Mouse (Mus musculus): Measurements from ENCODE around the gene Rexo5. TPM values are rescaled to one million over a fixed set of nuclear protein-coding genes. Genes with fewer than 3 reads are reported as not detected.

Rexo5 gene
- polyA plus RNA-seq, 1 experiment, result 31.4 TPM

- no peak overlapping the region for H3K27ac ChIP-seq (ENCODE audit: insufficient read depth, low read length)
- H3K4me3 ChIP-seq (ENCODE audit: low read depth, low read length), result no peak overlapping the region
- no peaks in the 10 kb centered on the region for H3K9me3 ChIP-seq (replicated peaks; ENCODE audit: control insufficient read depth, insufficient read depth, low read length, poor library complexity, severe bottlenecking)
- no peak overlapping the region for H3K9ac ChIP-seq (ENCODE audit: low read depth, poor library complexity, severe bottlenecking)
- H3K4me1 ChIP-seq (ENCODE audit: control insufficient read depth, insufficient read depth, low read length), result no peaks in the 10 kb centered on the region
- H3K27me3 ChIP-seq (ENCODE audit: control insufficient read depth, insufficient read depth, low read length, poor library complexity, severe bottlenecking), result no peaks in the 10 kb centered on the region
- no peaks in the 10 kb centered on the region; the same call in 1 of the 2 replicates for H3K36me3 ChIP-seq (ENCODE audit: control insufficient read depth, insufficient read depth, low read length, poor library complexity, severe bottlenecking)
- TF ChIP-seq CTCF (IDR thresholded peaks at IDR 0.05; ENCODE audit: low read depth, low read length) (no peak), POLR2A (IDR thresholded peaks at IDR 0.05; ENCODE audit: insufficient read depth, low read length) (no peak), EP300 (IDR thresholded peaks at IDR 0.05; ENCODE audit: insufficient read depth, low read depth, low read length) (no peak)
Measured at GRCm38 (mm10) chr7:119879171-119879570, 85.4 kb downstream of the Rexo5 start.

DNA sequence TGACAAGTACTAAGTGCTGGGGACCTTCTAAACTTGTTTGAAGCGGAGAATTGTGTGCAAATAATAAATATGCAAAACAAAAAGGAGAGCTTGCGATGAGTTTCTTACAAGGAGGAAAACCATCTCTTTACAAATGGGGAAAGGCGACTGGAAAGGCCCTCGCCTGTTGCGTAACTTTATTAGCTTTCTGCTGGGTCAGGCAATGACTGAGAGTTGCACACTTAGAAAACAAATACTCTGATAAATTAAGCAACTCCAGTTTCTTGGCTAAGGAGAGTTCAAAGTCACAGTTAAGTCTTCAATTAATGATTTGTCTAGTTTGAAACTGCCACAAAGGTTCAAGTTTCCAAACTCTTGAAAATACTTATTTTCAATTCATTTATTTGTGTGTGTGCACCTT is 86.5 kb downstream of the Rexo5 start:
- no peak overlapping the region for H3K9ac ChIP-seq (ENCODE audit: low read depth, poor library complexity, severe bottlenecking)
- no peaks in the 10 kb centered on the region; the same call in 1 of the 2 replicates for H3K36me3 ChIP-seq (ENCODE audit: control insufficient read depth, insufficient read depth, low read length, poor library complexity, severe bottlenecking)
- no peak overlapping the region for H3K4me3 ChIP-seq (ENCODE audit: low read depth, low read length)
- no peaks in the 10 kb centered on the region for H3K27me3 ChIP-seq (ENCODE audit: control insufficient read depth, insufficient read depth, low read length, poor library complexity, severe bottlenecking)
- no peak overlapping the region for H3K27ac ChIP-seq (ENCODE audit: insufficient read depth, low read length)
- H3K9me3 ChIP-seq (replicated peaks; ENCODE audit: control insufficient read depth, insufficient read depth, low read length, poor library complexity, severe bottlenecking), result no peaks in the 10 kb centered on the region
- no peaks in the 10 kb centered on the region for H3K4me1 ChIP-seq (ENCODE audit: control insufficient read depth, insufficient read depth, low read length)
- TF ChIP-seq EP300 (IDR thresholded peaks at IDR 0.05; ENCODE audit: insufficient read depth, low read depth, low read length) (no peak), POLR2A (IDR thresholded peaks at IDR 0.05; ENCODE audit: insufficient read depth, low read length) (no peak), CTCF (IDR thresholded peaks at IDR 0.05; ENCODE audit: low read depth, low read length) (no peak)

- no peak for TF ChIP-seq EP300 (IDR thresholded peaks at IDR 0.05; ENCODE audit: insufficient read depth, low read depth, low read length)
- TF ChIP-seq CTCF (IDR thresholded peaks at IDR 0.05; ENCODE audit: low read depth, low read length), result no peak
- no peak for TF ChIP-seq POLR2A (IDR thresholded peaks at IDR 0.05; ENCODE audit: insufficient read depth, low read length)
- no peak overlapping the region for H3K4me3 ChIP-seq (ENCODE audit: low read depth, low read length)
- H3K4me1 ChIP-seq (ENCODE audit: control insufficient read depth, insufficient read depth, low read length), result no peaks in the 10 kb centered on the region
- H3K27ac ChIP-seq (ENCODE audit: insufficient read depth, low read length), result no peak overlapping the region
- no peaks in the 10 kb centered on the region for H3K27me3 ChIP-seq (ENCODE audit: control insufficient read depth, insufficient read depth, low read length, poor library complexity, severe bottlenecking)
- H3K9ac ChIP-seq (ENCODE audit: low read depth, poor library complexity, severe bottlenecking), result no peak overlapping the region
- H3K36me3 ChIP-seq (ENCODE audit: control insufficient read depth, insufficient read depth, low read length, poor library complexity, severe bottlenecking), result no peaks in the 10 kb centered on the region; the same call in 1 of the 2 replicates
- H3K9me3 ChIP-seq (replicated peaks; ENCODE audit: control insufficient read depth, insufficient read depth, low read length, poor library complexity, severe bottlenecking), result no peaks in the 10 kb centered on the region
Measured at GRCm38 (mm10) chr7:119881229-119881628, 87.4 kb downstream of the Rexo5 start.

DNA sequence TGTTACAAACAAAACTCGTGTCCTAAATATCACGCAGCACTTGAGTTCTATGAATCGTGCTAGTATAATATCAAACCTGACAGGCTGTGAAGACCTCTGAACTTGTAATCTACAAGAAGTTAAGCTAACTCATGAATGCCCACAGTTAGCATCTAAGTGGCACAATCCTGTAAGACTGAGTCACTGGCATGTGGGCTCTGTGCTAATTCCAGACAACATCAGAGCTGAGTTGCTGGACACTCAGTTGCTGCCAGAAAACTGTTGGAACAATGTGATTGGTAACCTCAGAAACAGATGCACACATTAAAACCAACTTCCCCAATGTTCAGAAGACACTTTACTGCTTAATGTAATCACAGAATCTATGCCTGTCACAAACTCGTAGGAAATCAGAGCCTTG is 94.1 kb downstream of the Rexo5 start:
- Histone ChIP-seq H3K27me3 (ENCODE audit: control insufficient read depth, insufficient read depth, low read length, poor library complexity, severe bottlenecking) (no peaks in the 10 kb centered on the region), H3K4me1 (ENCODE audit: control insufficient read depth, insufficient read depth, low read length) (peaks cover 1% of the 10 kb centered on the region), H3K9ac (ENCODE audit: low read depth, poor library complexity, severe bottlenecking) (no peak overlapping the region), H3K4me3 (ENCODE audit: low read depth, low read length) (no peak overlapping the region), H3K36me3 (ENCODE audit: control insufficient read depth, insufficient read depth, low read length, poor library complexity, severe bottlenecking) (no peaks in the 10 kb centered on the region; the same call in 1 of the 2 replicates), H3K27ac (ENCODE audit: insufficient read depth, low read length) (no peak overlapping the region), H3K9me3 (replicated peaks; ENCODE audit: control insufficient read depth, insufficient read depth, low read length, poor library complexity, severe bottlenecking) (no peaks in the 10 kb centered on the region)
- TF ChIP-seq CTCF (IDR thresholded peaks at IDR 0.05; ENCODE audit: low read depth, low read length), result no peak
- no peak for TF ChIP-seq EP300 (IDR thresholded peaks at IDR 0.05; ENCODE audit: insufficient read depth, low read depth, low read length)
- TF ChIP-seq POLR2A (IDR thresholded peaks at IDR 0.05; ENCODE audit: insufficient read depth, low read length), result no peak

DNA sequence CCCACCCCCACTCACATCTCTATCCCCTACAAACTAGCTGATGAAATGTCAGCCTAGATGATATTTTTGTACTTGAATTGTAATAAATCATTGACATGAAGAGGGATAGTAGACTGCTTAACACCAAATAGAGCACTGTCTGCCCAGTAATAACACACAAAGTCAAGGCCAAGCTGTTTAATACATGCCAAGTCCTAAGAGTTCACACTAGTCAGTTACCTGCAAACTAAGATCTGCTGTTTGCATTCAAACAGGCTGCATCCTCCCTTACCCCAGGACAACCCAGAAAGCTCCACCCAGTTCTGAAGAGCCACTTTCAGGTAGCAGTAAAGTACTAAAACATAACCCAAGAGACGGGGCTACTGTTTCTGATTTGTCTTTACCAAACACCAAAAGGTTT is 98.4 kb downstream of the Rexo5 start:
- H3K27me3 ChIP-seq (ENCODE audit: control insufficient read depth, insufficient read depth, low read length, poor library complexity, severe bottlenecking), result no peaks in the 10 kb centered on the region
- H3K9ac ChIP-seq (ENCODE audit: low read depth, poor library complexity, severe bottlenecking), result no peak overlapping the region; the same call in 1 of the 2 replicates
- H3K4me3 ChIP-seq (ENCODE audit: low read depth, low read length), result no peak overlapping the region
- H3K9me3 ChIP-seq (replicated peaks; ENCODE audit: control insufficient read depth, insufficient read depth, low read length, poor library complexity, severe bottlenecking), result no peaks in the 10 kb centered on the region
- no peaks in the 10 kb centered on the region; the same call in 1 of the 2 replicates for H3K36me3 ChIP-seq (ENCODE audit: control insufficient read depth, insufficient read depth, low read length, poor library complexity, severe bottlenecking)
- peaks cover 1% of the 10 kb centered on the region for H3K4me1 ChIP-seq (ENCODE audit: control insufficient read depth, insufficient read depth, low read length)
- TF ChIP-seq CTCF (IDR thresholded peaks at IDR 0.05; ENCODE audit: low read depth, low read length), result no peak
- TF ChIP-seq POLR2A (IDR thresholded peaks at IDR 0.05; ENCODE audit: insufficient read depth, low read length), result no peak
- no peak for TF ChIP-seq EP300 (IDR thresholded peaks at IDR 0.05; ENCODE audit: insufficient read depth, low read depth, low read length)
- H3K27ac ChIP-seq (ENCODE audit: insufficient read depth, low read length), result no peak overlapping the region

DNA sequence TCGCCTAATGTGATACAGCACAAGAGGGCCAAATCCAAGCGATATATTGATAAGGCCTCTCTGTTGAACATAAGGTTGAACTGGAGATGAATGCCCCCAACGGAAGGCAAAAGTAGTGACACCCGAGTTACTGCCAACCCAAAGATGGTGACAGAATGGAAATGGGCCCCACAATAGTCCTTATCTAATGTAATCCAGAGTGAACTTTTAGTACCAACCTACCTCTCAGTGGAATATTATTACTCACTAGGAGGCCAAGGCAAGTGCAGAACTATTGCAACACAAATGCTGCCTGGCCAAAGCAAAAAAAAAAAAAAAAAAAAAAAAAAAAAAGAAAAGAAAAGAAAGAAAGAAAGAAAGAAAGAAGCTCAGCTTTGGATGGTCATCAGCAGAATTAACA is 98.9 kb downstream of the Rexo5 start:
- no peak overlapping the region for H3K27ac ChIP-seq (ENCODE audit: insufficient read depth, low read length)
- peaks cover 1% of the 10 kb centered on the region for H3K4me1 ChIP-seq (ENCODE audit: control insufficient read depth, insufficient read depth, low read length)
- H3K4me3 ChIP-seq (ENCODE audit: low read depth, low read length), result no peak overlapping the region
- H3K9me3 ChIP-seq (replicated peaks; ENCODE audit: control insufficient read depth, insufficient read depth, low read length, poor library complexity, severe bottlenecking), result no peaks in the 10 kb centered on the region
- no peak overlapping the region for H3K9ac ChIP-seq (ENCODE audit: low read depth, poor library complexity, severe bottlenecking)
- H3K36me3 ChIP-seq (ENCODE audit: control insufficient read depth, insufficient read depth, low read length, poor library complexity, severe bottlenecking), result no peaks in the 10 kb centered on the region; the same call in 1 of the 2 replicates
- H3K27me3 ChIP-seq (ENCODE audit: control insufficient read depth, insufficient read depth, low read length, poor library complexity, severe bottlenecking), result no peaks in the 10 kb centered on the region
- TF ChIP-seq POLR2A (IDR thresholded peaks at IDR 0.05; ENCODE audit: insufficient read depth, low read length) (no peak), EP300 (IDR thresholded peaks at IDR 0.05; ENCODE audit: insufficient read depth, low read depth, low read length) (no peak), CTCF (IDR thresholded peaks at IDR 0.05; ENCODE audit: low read depth, low read length) (no peak)

Data from ES-Bruce4 (cell line).